Mouse (Mus musculus): ENCODE results near the gene Eif4e. TPM values are rescaled to one million over a fixed set of nuclear protein-coding genes. Genes with fewer than 3 reads are reported as not detected.

Eif4e gene
- 248 and 280 TPM in 2 replicates for polyA plus RNA-seq (2011; ENCODE audit: insufficient read length, low read depth, missing spikeins)

GRCm38 (mm10) chr3:138526073-138526915 lies at the start of gene Eif4e:
Gene Eif4e, plus strand, starts transcription at chr3:138526179.
- Histone ChIP-seq H3K27ac (ENCODE audit: insufficient read depth, low read length) (peak within 1 kb of the TSS; percentile 96), H3K4me1 (ENCODE audit: control insufficient read depth, insufficient read depth, low read length) (peaks cover 2% of the 10 kb centered on the region), H3K4me3 (ENCODE audit: insufficient read depth, low read length) (peak within 1 kb of the TSS; percentile 38)
- TF ChIP-seq CTCF (IDR thresholded peaks at IDR 0.05; ENCODE audit: borderline replicate concordance, insufficient read depth, low read length) (no peak), POLR2A (IDR thresholded peaks at IDR 0.05; ENCODE audit: low read depth, low read length) (no peak; the same call in 1 of the 2 replicates)

DNA sequence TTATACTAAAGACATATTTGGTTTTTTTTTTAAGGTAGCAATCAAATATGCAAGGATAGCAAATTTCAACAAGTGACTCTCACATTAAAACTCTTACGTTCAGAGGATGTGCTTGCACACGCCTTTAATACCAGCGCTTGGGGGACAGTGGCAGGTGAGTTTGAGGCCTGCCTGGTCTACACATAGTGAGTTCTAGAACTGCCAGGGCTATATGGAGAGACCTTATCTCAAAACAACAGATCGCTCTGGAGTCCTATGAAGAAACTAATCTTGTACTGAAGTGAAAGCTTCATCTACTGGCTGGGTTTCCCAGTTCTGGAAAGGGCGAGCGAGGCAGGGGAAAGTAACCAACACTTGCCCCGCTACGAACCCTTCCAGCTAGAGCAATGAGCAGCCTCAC lies 46.5 kb upstream of the Eif4e start:
- Histone ChIP-seq H3K4me1 (ENCODE audit: control insufficient read depth, insufficient read depth, low read length) (no peaks in the 10 kb centered on the region; the same call in 1 of the 2 replicates), H3K4me3 (ENCODE audit: insufficient read depth, low read length) (no peak overlapping the region), H3K27ac (ENCODE audit: insufficient read depth, low read length) (no peak overlapping the region)
- TF ChIP-seq CTCF (IDR thresholded peaks at IDR 0.05; ENCODE audit: borderline replicate concordance, insufficient read depth, low read length) (no peak), POLR2A (IDR thresholded peaks at IDR 0.05; ENCODE audit: low read depth, low read length) (no peak)

DNA sequence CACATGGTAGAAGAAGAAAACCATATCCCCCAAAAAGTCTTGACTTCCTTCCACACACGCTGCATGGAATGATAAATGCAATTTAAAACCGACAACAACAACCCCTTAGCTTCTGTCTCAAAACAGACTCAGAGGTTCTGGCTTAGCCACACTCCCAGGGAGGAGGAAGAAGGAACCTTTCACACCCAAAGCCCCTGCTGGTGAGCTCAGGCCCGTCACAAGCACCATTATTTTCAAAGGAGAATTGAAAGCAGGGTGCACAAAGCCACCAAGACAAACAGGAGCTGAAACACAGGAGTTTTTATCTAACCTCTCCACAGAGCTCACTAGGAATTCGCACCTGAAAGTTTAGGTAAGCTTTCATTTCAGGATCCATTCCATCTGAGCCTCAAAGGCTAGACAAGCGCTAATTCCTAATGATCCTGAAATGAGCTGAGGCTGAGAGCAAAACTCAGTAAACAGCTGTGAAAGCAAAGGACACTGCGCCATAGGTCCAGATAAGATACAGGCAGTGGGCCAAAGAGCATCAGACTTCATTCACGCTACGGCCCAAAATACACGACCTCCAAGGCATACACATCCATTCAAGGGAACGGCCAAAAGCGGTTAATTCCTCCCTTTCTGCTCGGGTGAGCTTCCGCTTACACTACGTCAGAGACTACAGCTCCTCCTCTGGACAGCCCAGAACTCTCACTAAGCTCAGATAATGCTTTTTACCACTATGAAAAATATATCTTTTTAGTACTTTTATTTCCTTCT lies 44.3 kb upstream of the Eif4e start:
- H3K4me3 ChIP-seq (ENCODE audit: insufficient read depth, low read length) = no peak overlapping the region
- no peak overlapping the region for H3K27ac ChIP-seq (ENCODE audit: insufficient read depth, low read length)
- no peak for TF ChIP-seq POLR2A (IDR thresholded peaks at IDR 0.05; ENCODE audit: low read depth, low read length)
- no peak for TF ChIP-seq CTCF (IDR thresholded peaks at IDR 0.05; ENCODE audit: borderline replicate concordance, insufficient read depth, low read length)
- no peaks in the 10 kb centered on the region; the same call in 1 of the 2 replicates for H3K4me1 ChIP-seq (ENCODE audit: control insufficient read depth, insufficient read depth, low read length)

- H3K4me1 ChIP-seq (ENCODE audit: control insufficient read depth, insufficient read depth, low read length) = no peaks in the 10 kb centered on the region; the same call in 1 of the 2 replicates
- H3K4me3 ChIP-seq (ENCODE audit: insufficient read depth, low read length) = no peak overlapping the region
- TF ChIP-seq POLR2A (IDR thresholded peaks at IDR 0.05; ENCODE audit: low read depth, low read length) (no peak), CTCF (IDR thresholded peaks at IDR 0.05; ENCODE audit: borderline replicate concordance, insufficient read depth, low read length) (no peak)
- no peak overlapping the region for H3K27ac ChIP-seq (ENCODE audit: insufficient read depth, low read length)
Measured at GRCm38 (mm10) chr3:138483240-138483639, 42.7 kb upstream of the Eif4e start.

- Histone ChIP-seq H3K27ac (ENCODE audit: insufficient read depth, low read length) (peak overlapping the region; percentile 7; the same call in 1 of the 2 replicates), H3K4me3 (ENCODE audit: insufficient read depth, low read length) (peak overlapping the region; percentile 100), H3K4me1 (ENCODE audit: control insufficient read depth, insufficient read depth, low read length) (no peaks in the 10 kb centered on the region; the same call in 1 of the 2 replicates)
- TF ChIP-seq CTCF (IDR thresholded peaks at IDR 0.05; ENCODE audit: borderline replicate concordance, insufficient read depth, low read length) (no peak), POLR2A (IDR thresholded peaks at IDR 0.05; ENCODE audit: low read depth, low read length) (no peak)
Measured at GRCm38 (mm10) chr3:138488584-138489326, 37.2 kb upstream of the Eif4e start.

DNA sequence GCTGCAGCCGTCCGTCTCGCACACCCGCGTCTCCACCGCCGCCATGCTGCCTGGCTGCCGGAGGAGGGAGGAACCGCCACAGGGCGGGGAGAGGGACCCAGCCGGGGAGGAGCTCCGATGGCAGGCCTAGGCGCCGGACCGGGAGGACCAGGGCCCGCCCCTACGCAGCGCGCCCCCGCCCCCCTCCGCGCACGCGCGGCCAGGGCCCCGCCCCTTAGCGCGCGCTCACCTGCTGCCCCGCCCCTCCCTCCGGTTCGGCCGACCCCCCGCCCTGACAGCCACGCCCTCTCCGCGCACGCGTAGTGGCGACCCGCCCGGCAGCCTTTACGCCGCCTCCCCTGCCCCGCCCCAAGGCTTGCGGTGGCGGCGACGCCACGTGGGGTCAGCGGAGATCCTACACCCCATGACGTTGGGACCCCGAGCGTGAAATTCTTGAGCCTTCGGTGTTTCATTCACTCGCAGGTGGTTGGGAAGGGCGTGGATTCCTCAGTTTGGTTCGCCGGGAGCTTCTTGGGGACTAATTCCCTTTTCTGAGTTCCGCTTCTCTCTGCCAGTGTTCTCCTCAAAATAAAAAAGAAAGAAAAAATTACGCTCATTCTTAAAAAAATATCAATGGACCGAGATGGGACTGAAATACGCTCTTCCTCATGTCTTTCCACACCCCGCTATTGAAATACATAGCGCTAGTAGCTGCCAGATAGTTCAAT lies 36.5 kb upstream of the Eif4e start, which contains the start of gene Metap1:
Metap1 (minus strand) TSS at position 189 of the 707 bp plus-strand sequence.
- TF ChIP-seq POLR2A (IDR thresholded peaks at IDR 0.05; ENCODE audit: low read depth, low read length) (peak; percentile 95), CTCF (IDR thresholded peaks at IDR 0.05; ENCODE audit: borderline replicate concordance, insufficient read depth, low read length) (no peak)
- Histone ChIP-seq H3K4me1 (ENCODE audit: control insufficient read depth, insufficient read depth, low read length) (no peaks in the 10 kb centered on the region; the same call in 1 of the 2 replicates), H3K4me3 (ENCODE audit: insufficient read depth, low read length) (peak within 1 kb of the TSS; percentile 100)

GRCm38 (mm10) chr3:138490034-138490337 lies 36.0 kb upstream of the Eif4e start:
- Histone ChIP-seq H3K4me1 (ENCODE audit: control insufficient read depth, insufficient read depth, low read length) (no peaks in the 10 kb centered on the region; the same call in 1 of the 2 replicates), H3K27ac (ENCODE audit: insufficient read depth, low read length) (no peak overlapping the region), H3K4me3 (ENCODE audit: insufficient read depth, low read length) (peak overlapping the region; percentile 58)
- TF ChIP-seq POLR2A (IDR thresholded peaks at IDR 0.05; ENCODE audit: low read depth, low read length) = no peak

More for the DNA sequence above, 36.5 kb upstream of the Eif4e start, which contains the start of gene Metap1:
- peak within 1 kb of the TSS; percentile 7; the same call in 1 of the 2 replicates for H3K27ac ChIP-seq (ENCODE audit: insufficient read depth, low read length)

DNA sequence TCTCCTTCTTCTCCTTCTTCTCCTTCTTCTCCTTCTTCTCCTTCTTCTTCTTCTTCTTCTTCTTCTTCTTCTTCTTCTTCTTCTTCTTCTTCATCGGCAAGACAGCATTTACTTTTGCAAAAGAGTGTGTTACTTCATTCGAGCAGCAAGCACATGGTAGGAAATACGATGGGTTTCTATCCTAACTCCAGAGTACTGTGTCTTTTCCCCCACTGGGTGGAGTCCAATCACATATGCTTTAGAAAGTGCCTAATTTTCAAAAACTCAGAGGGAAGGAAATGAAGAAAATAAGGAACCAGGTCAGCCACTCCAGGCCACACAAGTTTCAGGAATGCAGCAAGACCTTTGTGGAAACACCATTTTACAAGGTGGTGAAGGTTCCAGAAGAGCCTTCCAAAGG lies 32.3 kb upstream of the Eif4e start:
- no peak for TF ChIP-seq CTCF (IDR thresholded peaks at IDR 0.05; ENCODE audit: borderline replicate concordance, insufficient read depth, low read length)
- TF ChIP-seq POLR2A (IDR thresholded peaks at IDR 0.05; ENCODE audit: low read depth, low read length) = no peak
- H3K27ac ChIP-seq (ENCODE audit: insufficient read depth, low read length) = no peak overlapping the region
- no peak overlapping the region for H3K4me3 ChIP-seq (ENCODE audit: insufficient read depth, low read length)
- no peaks in the 10 kb centered on the region for H3K4me1 ChIP-seq (ENCODE audit: control insufficient read depth, insufficient read depth, low read length)

DNA sequence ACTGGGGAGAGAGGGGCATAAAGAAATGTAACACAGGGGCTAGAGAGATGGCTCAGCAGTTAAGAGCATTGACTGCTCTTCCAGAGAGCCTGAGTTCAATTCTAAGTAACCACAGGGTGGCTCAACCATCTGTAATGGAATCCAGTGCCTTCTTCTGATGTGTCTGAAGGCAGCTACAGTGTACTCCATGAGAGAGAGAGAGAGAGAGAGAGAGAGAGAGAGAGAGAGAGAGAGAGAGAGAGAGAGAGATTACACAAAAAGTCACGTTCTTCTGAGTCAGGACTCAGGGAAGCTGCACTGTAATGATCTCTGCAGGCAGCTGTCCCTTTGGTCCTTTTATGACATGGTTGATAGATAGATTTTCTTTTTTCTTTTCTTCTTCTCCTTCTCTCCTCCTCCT lies 31.4 kb upstream of the Eif4e start:
- no peak overlapping the region for H3K4me3 ChIP-seq (ENCODE audit: insufficient read depth, low read length)

More for the DNA sequence above, 31.4 kb upstream of the Eif4e start:
- H3K4me1 ChIP-seq (ENCODE audit: control insufficient read depth, insufficient read depth, low read length) = no peaks in the 10 kb centered on the region
- peak overlapping the region; percentile 65 for H3K27ac ChIP-seq (ENCODE audit: insufficient read depth, low read length)
- TF ChIP-seq CTCF (IDR thresholded peaks at IDR 0.05; ENCODE audit: borderline replicate concordance, insufficient read depth, low read length) = no peak
- TF ChIP-seq POLR2A (IDR thresholded peaks at IDR 0.05; ENCODE audit: low read depth, low read length) = no peak
